Mouse (Mus musculus) stomach, embryonic 16.5 days (tissue): ENCODE results near the gene Sh2d4b. TPM values are rescaled to one million over a fixed set of nuclear protein-coding genes. Genes with fewer than 3 reads are reported as not detected.

Experiments
- ATAC-seq: fragments of 200-750 bp; cut with Nextera tagmentation; 2 replicates; pipeline ENCODE4 v1.8.0; 2017; ENCODE audit warnings: moderate number of reproducible peaks, moderate TSS enrichment; ENCODE audit not compliant: insufficient read depth, low FRiP score
- H3K27ac ChIP-seq: fragments of 300-500 bp; sonication (generic); 2 replicates; pipeline ENCODE4 v1.5.1; 2014; ENCODE audit warnings: low read length
- H3K27me3 ChIP-seq: fragments of 300-500 bp; sonication (generic); 2 replicates; pipeline ENCODE4 v1.6.1; 2014; ENCODE audit warnings: low read length, control low read depth, mixed read lengths; ENCODE audit not compliant: control insufficient read depth, insufficient read depth
- H3K36me3 ChIP-seq: fragments of 300-500 bp; sonication (generic); 2 replicates; pipeline ENCODE4 v1.6.1; 2014; ENCODE audit warnings: low read length; ENCODE audit not compliant: control insufficient read depth, insufficient read depth
- H3K4me1 ChIP-seq: fragments of 300-500 bp; sonication (generic); 2 replicates; pipeline ENCODE4 v1.6.1; 2014; ENCODE audit warnings: low read length, control low read depth, mixed read lengths; ENCODE audit not compliant: control insufficient read depth, insufficient read depth
- H3K4me2 ChIP-seq: fragments of 300-500 bp; sonication (generic); 2 replicates; pipeline ENCODE4 v1.6.1; 2014; ENCODE audit warnings: low read depth, low read length, mixed read lengths
- H3K4me3 ChIP-seq: fragments of 300-500 bp; sonication (generic); replicated peaks from 2 replicates; pipeline ENCODE4 v1.5.1; 2014; ENCODE audit warnings: mild to moderate bottlenecking, low read length
- H3K9ac ChIP-seq: fragments of 300-500 bp; sonication (generic); 2 replicates; pipeline ENCODE4 v1.6.1; 2014; ENCODE audit warnings: low read length
- H3K9me3 ChIP-seq: fragments of 300-500 bp; sonication (generic); replicated peaks from 2 replicates; pipeline ENCODE4 v1.6.1; 2016; ENCODE audit warnings: low read length, control low read depth; ENCODE audit not compliant: control insufficient read depth
- WGBS: fragments of 180-500 bp; shearing (Covaris S2); extraction: QIAGEN DNeasy Blood & Tissue Kit; methylation state at CpG from one replicate; pipeline ENCODE4 v1.1.7; 2014; 5-methylcytosine and 5-hydroxymethylcytosine counted together
- polyA plus RNA-seq: library from polyadenylated mRNA; unstranded; fragments of >200 nt; fragmentation: Nextera tagmentation; extraction: Ambion mirVana; gene quantifications from 2 replicates; pipeline ENCODE4 v1.2.1, GENCODE M21; 2015

Sh2d4b gene
- polyA plus RNA-seq, 1 experiment from 2014 or later: 0.41 TPM

DNA sequence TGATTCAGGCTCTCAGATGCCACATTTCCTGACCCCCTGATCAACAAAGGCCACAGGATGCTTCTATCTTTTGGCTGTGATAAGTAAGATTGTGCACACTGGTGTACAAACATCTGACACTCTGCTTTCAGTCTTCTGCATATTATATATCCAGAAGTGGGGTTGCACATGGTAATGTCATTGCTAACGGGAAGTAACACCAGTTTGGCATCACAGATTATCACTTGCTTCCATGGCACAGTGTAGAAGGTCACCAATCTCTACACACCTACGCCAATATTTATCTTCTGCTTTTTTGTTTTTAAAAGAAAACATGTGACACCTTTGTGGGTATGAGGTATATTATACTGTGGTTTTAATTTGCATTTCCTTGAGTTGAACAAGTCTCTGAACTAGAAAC, 36.9 kb upstream of the Sh2d4b start:
- H3K27ac ChIP-seq: no peak overlapping the region
- peaks cover 50% of the 10 kb centered on the region for H3K4me1 ChIP-seq
- no peaks in the 10 kb centered on the region for H3K27me3 ChIP-seq
- no peaks in the 10 kb centered on the region for H3K9me3 ChIP-seq
- H3K4me3 ChIP-seq: no peak overlapping the region
- ATAC-seq: no peak
- H3K36me3 ChIP-seq: no peaks in the 10 kb centered on the region
- H3K4me2 ChIP-seq: no peak overlapping the region
- WGBS: 72% methylated on average over 2 of the region's 2 CpGs
- no peak overlapping the region for H3K9ac ChIP-seq

DNA sequence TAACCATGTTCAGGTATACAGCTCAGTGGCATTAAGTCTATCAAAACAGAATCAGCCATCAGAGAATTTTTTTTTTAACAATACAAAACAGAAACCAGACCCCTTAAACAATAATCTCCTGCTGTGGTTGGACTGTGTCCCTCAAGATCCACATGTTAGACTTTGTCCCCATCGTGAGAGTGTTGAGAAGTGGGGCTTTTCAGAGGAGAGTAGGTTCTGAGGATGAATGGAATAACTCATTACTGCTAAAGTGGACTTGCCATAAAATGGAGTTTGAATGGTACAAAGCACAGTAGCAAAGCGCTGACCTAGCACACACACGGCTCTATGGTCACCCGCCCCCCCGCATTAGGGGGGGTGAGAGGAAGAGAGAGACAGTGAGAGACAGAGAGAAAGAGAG, 35.8 kb upstream of the Sh2d4b start:
- Histone ChIP-seq H3K9ac (no peak overlapping the region), H3K27me3 (no peaks in the 10 kb centered on the region), H3K4me3 (no peak overlapping the region), H3K4me2 (no peak overlapping the region), H3K27ac (no peak overlapping the region), H3K4me1 (peaks cover 51% of the 10 kb centered on the region), H3K36me3 (no peaks in the 10 kb centered on the region), H3K9me3 (no peaks in the 10 kb centered on the region)
- 74% methylated on average over 5 of the region's 5 CpGs for WGBS
- ATAC-seq: no peak

DNA sequence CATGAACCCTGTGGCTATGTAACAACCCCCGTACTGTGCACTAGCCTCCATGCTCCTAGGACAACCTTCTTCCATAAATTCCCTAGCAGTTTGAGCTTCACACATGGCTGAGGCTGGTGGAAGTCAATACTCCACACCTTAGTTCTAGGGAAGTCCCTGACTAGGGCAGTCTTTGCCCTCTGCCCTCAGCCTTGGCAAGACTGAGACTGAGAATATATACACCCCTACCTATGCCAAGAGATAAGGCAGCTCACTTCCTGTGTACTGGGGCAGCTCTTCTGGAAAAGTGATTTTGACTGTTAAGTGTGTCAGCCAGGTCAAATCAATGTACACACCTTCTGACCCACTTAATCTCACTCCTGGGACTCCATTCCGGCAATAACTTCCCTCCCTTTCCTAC, 34.0 kb upstream of the Sh2d4b start:
- peak overlapping the region; percentile 16; the same call in 1 of the 2 replicates for H3K27ac ChIP-seq
- no peaks in the 10 kb centered on the region for H3K27me3 ChIP-seq
- no peak overlapping the region for H3K9ac ChIP-seq
- peak; percentile 92 for ATAC-seq
- WGBS: 43% methylated on average over 2 of the region's 2 CpGs
- no peak overlapping the region for H3K4me3 ChIP-seq
- H3K36me3 ChIP-seq: 0 out of 2 replicates have a peak, but pooled peaks cover 2% of the 10 kb centered on the region
- peaks cover 44% of the 10 kb centered on the region for H3K4me1 ChIP-seq
- H3K4me2 ChIP-seq: no peak overlapping the region
- H3K9me3 ChIP-seq: no peaks in the 10 kb centered on the region

DNA sequence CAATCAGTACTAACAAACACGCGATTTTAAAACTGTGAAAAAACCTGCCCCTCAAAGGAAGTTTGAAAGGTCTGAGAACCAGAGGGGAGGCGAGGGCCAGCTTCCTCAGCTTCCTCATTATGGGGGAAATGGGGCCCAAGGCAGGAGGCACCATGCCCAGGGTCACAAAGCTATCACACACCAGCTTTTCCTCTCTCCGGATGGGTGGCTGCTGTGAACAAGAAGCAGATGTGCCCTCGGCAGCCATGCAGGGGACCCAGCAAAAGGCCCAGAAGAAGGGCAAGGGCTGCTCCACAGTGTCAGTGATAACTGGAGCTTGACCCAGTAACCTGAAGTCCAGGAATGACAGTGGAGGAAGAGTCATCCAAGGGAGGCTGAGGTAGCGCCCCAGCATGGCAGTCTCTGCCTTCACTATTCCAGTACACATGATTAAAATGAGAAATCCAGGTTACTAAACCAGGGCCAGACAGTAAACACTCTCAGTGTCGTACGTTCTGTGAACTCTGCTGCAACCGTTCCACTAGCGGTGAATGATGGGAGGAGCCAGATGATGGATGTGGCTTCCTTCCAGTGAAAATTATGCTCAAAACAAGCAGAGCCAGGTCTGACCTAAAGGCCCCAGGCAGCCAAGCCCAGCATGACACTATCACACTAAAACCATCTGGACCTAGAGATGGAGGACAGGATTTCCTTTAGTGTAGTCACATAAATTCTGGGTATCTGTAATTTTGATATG, 31.5 kb upstream of the Sh2d4b start:
- Histone ChIP-seq H3K27ac (peak overlapping the region; percentile 56; the same call in 1 of the 2 replicates), H3K4me3 (no peak overlapping the region), H3K4me1 (peaks cover 23% of the 10 kb centered on the region; the same call in 1 of the 2 replicates), H3K9me3 (no peaks in the 10 kb centered on the region), H3K4me2 (no peak overlapping the region), H3K36me3 (0 out of 2 replicates have a peak, but pooled peaks cover 4% of the 10 kb centered on the region), H3K27me3 (no peaks in the 10 kb centered on the region), H3K9ac (no peak overlapping the region)
- 43% methylated on average over 10 of the region's 10 CpGs for WGBS
- no peak for ATAC-seq

DNA sequence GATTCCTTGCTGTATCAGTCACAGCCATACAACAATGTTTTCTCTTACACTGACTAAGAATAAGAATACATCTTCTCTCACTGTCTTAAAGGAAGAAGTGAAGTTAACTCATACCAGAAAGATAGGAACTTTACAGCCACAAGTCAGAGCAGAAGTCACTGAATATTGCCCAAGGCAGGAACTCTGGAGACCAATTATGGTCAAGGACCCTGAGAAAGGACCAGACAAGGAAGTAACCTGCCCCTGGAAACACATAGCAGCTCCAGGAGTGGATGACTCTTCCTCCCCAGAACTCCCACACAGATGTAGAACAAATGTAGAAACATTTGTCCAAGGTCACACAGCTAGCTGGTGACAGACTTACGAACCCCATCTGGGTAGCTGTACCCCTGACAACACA, 28.2 kb upstream of the Sh2d4b start:
- no peak overlapping the region for H3K27ac ChIP-seq
- WGBS: 95% methylated on average over 1 of the region's 1 CpGs
- H3K4me2 ChIP-seq: no peak overlapping the region
- 0 out of 2 replicates have a peak, but pooled peaks cover 4% of the 10 kb centered on the region for H3K36me3 ChIP-seq
- peaks cover 9% of the 10 kb centered on the region; the same call in 1 of the 2 replicates for H3K4me1 ChIP-seq
- no peak for ATAC-seq
- no peaks in the 10 kb centered on the region for H3K27me3 ChIP-seq
- H3K9me3 ChIP-seq: no peaks in the 10 kb centered on the region
- H3K9ac ChIP-seq: no peak overlapping the region
- H3K4me3 ChIP-seq: no peak overlapping the region

DNA sequence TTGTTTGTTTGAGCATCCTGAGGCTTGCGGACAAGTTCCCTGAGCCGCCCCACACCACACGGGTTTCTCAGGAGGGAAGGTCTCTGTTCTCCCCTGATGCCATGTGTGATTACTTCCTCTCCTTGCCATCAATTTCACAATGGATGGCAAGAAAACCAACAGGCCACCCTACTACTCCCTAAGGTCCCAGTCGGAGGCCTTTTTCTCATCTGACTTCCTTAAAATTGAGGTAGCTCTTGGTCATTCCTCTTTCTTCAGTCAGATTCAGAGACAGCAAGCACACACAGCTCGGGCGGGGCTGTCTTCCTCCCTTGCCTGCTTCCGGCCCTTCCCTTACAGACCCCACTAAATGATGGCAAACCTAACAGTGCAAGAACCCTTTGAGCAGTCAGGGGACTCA, 26.5 kb upstream of the Sh2d4b start:
- Histone ChIP-seq H3K9ac (no peak overlapping the region), H3K4me2 (no peak overlapping the region), H3K36me3 (0 out of 2 replicates have a peak, but pooled peaks cover 4% of the 10 kb centered on the region), H3K4me1 (peaks cover 11% of the 10 kb centered on the region; the same call in 1 of the 2 replicates), H3K9me3 (no peaks in the 10 kb centered on the region), H3K27me3 (no peaks in the 10 kb centered on the region), H3K4me3 (no peak overlapping the region), H3K27ac (no peak overlapping the region)
- ATAC-seq: no peak
- WGBS: 78% methylated on average over 7 of the region's 7 CpGs

DNA sequence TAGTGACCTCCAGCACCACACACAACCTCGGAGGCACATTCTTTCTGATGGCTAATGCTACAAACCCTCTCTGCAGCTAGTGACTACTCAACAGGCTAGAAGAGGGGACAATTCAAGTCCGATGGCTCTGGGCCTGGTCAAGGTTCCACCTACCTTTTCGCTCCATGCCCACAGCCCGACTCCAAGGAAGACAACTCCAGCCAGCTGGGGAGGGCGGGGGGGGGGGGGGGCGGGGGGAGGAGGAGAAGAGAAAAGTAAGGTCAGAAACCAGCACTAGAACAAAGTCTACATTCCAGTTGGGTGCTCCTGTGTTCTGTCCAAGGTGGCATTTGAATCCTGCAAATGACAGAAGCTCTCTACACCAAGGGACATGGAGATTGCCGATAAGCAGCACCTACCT, 25.4 kb upstream of the Sh2d4b start:
- H3K4me1 ChIP-seq: peaks cover 15% of the 10 kb centered on the region
- H3K27me3 ChIP-seq: no peaks in the 10 kb centered on the region
- no peak overlapping the region for H3K4me2 ChIP-seq
- no peak overlapping the region for H3K27ac ChIP-seq
- H3K4me3 ChIP-seq: no peak overlapping the region
- ATAC-seq: no peak
- H3K9me3 ChIP-seq: no peaks in the 10 kb centered on the region
- 0 out of 2 replicates have a peak, but pooled peaks cover 4% of the 10 kb centered on the region for H3K36me3 ChIP-seq
- H3K9ac ChIP-seq: no peak overlapping the region
- WGBS: 73% methylated on average over 5 of the region's 7 CpGs

DNA sequence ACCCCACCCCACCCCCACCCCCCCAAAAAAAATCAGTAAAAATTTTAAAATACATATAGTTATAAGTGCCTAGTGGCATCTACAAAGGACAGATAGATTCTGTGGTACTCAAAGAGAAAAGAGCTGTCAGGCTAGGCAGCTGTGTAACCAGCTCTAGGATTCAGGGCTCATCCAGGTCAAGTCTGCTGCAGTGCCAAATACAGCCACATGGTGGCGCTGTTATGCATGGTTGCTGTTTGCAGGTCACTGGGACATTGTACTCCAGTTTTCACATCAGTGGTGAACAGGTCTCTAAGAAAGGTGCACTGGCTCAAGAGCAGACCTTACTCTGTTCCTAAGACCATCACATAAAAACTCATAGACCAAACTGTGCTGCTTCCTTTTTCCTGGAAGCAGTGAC, 24.6 kb upstream of the Sh2d4b start:
- H3K27me3 ChIP-seq: no peaks in the 10 kb centered on the region
- H3K4me1 ChIP-seq: peaks cover 15% of the 10 kb centered on the region
- peak; percentile 19; the same call in 1 of the 2 replicates for ATAC-seq
- H3K9ac ChIP-seq: no peak overlapping the region
- no peak overlapping the region for H3K4me2 ChIP-seq
- no peak overlapping the region for H3K4me3 ChIP-seq
- H3K9me3 ChIP-seq: no peaks in the 10 kb centered on the region
- H3K27ac ChIP-seq: no peak overlapping the region
- 0% methylated on average over 1 of the region's 1 CpGs for WGBS
- peaks cover 9% of the 10 kb centered on the region; the same call in 1 of the 2 replicates for H3K36me3 ChIP-seq

DNA sequence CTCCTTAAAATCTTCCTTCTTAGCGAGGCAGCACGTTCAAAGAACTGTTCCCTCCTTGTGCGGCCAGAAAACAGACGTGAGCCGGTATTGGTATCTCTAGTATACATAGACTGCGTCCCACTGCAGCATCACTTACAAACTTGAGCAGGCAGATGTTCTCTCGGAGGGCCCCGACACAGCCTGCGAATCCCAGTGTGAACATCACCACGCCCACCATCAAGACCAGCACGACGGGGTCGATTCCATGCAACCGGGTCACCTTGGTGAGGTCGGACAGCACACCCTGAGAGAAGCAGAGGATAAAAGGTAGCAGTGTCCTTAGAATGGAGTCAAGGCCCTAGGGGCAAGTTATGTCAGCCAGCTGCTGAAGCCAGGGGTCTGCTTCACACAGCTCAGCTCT, 23.6 kb upstream of the Sh2d4b start:
- Histone ChIP-seq H3K9me3 (no peaks in the 10 kb centered on the region), H3K36me3 (peaks cover 5% of the 10 kb centered on the region; the same call in 1 of the 2 replicates), H3K9ac (no peak overlapping the region), H3K4me1 (peaks cover 15% of the 10 kb centered on the region), H3K27ac (no peak overlapping the region), H3K4me2 (no peak overlapping the region), H3K27me3 (no peaks in the 10 kb centered on the region), H3K4me3 (no peak overlapping the region)
- WGBS: 88% methylated on average over 15 of the region's 15 CpGs
- no peak for ATAC-seq
